Mouse (Mus musculus) mesoderm, embryonic 11.5 days (tissue): Measurements from ENCODE around the gene Rnf141.

Experiments used
- DNase-seq: peaks from one replicate; pipeline ENCODE4 v3.0.0-alpha.2; 2012; ENCODE audit warnings: low read depth, low spot score

Gene Rnf141

GRCm38 (mm10) chr7:110843916-110844874, at the start of gene Rnf141:
Rnf141 (minus strand) TSS chr7:110844457.
- peak; percentile 94 for DNase-seq

- DNase-seq = no peak
Observed at GRCm38 (mm10) chr7:110891501-110891986, 47.3 kb upstream of the Rnf141 start.

- DNase-seq = no peak
Observed at GRCm38 (mm10) chr7:110881746-110882333, 37.6 kb upstream of the Rnf141 start.

DNA sequence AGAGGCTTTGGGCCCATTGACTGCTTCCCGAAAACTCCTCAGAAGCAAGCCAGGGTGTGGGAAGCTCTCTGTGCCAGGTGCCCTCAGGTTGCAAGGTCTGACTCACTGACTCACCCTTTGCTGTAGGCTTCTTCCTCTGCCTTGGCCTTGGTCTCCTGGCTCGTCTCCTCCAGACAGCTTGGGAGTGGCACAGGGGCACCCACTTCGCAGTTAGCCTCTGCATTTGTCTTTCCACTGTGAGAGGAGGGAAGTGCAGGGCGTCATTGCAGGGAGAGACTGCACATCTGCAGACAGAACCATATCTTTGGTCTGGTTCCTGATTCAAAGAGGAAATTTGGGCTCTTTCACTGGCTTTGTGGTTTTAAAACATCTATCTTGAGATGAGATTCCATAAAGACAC, 33.8 kb upstream of the Rnf141 start:
- no peak for DNase-seq

DNA sequence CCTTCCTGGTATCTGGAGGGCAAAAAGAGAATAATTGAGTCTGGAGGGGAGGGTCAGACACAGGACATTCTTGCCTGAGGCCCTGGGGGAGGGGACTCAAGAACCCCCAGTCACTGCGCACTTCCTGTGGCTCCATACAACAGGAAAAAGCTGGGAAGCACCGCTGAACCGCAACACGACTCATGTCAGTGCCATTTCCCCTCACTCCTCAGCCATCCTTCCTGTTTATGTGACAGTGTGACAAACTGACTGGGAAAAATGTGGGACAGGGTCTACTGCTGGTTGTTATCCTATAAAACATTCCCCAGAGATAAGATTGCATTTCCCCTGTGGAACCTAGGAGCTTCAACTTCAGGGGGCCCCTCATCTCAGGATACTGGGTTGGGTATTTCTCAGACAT, 32.7 kb upstream of the Rnf141 start:
- no peak for DNase-seq

DNA sequence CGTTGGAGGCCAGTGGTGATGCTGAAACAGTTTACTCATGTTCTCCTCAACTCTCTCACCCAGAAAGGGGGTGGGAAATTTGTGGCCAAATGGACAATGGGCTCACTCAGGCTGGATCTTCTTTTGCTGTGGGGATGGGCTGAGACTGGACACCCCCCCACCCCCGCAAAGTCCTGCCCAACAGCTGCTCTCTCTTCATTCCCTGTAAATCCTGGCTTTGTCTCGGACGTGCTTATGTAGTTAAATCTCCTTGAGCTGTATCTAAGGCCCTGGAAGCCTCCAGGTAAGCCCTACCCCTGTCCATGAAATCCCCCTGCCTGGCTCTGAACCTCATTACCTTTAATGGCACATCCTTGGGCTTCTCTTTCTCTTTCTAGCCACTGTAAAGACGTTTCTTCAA, 24.6 kb upstream of the Rnf141 start:
- DNase-seq = no peak

- DNase-seq = no peak
Observed at GRCm38 (mm10) chr7:110867116-110867515, 22.9 kb upstream of the Rnf141 start.

DNA sequence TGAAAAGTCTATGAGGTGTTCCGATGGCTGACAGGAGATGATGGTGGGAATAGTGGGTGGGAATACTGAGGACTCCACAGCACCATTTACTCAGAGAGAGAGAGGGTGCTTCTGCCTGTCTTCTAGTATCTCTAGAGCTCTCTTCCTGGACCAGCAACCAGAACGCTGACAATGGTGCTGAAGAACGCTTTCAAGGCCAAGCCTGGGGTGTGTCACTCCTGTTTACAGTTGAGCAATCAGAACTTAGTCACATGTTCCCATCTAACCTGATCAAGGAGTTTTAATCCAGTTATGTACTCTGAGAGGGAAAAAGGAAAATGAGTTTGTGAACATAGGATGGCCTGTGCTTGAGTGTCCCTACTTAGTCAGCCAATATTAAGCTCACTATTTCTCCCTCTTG, 21.8 kb upstream of the Rnf141 start:
- DNase-seq = no peak

GRCm38 (mm10) chr7:110865570-110865969, 21.3 kb upstream of the Rnf141 start:
- no peak for DNase-seq

DNA sequence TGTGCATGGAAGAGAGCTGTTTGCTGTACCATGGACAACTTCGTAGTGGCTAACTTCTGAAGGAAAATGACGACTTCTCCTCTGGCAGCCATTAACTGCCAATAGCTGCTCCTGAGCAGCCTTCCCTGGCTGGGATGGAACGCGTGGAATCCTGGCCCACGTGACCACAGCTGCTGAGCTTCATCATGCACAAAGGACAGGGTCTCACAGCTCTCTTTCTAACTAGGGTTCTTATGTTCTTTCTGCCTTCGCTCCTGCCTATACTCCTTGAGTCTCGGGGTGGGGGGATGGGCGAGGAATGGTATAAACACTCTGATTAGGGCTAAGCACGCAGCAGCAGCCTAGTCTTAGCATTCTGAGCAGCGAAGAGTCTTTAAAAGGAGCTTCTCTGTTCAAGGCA, 20.8 kb upstream of the Rnf141 start:
- peak; percentile 39 for DNase-seq

DNA sequence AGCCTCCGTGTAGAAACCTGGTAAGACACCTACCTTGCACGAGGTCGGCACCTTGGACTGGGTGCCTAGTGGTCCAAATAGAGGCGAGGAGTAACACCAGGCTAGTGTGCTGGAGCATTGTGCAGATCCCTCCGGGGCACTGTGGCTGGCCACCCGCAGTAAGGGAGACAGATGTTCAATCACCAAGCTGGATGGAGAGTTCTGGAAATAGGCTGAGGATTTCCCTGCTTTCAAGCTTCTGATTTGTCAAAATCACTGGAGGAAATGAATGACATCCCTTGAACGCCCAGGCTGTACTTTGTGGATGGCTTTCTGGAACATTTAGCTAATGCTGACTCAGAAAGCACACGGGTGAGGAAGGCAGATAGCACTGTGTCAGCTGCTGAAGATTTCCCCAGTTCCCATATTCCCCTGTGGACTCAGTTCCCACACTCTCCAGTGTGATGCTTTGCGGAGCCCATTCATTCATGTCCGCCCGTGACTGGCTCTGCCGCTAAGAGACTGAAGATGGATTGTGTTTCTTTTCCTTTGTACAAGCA, 18.6 kb upstream of the Rnf141 start, which contains the start of gene Lyve1:
TSS of gene Lyve1 (minus strand) at position 489 of the 539 bp plus-strand sequence.
- no peak for DNase-seq

GRCm38 (mm10) chr7:110860129-110860528, 15.9 kb upstream of the Rnf141 start:
- no peak for DNase-seq

DNA sequence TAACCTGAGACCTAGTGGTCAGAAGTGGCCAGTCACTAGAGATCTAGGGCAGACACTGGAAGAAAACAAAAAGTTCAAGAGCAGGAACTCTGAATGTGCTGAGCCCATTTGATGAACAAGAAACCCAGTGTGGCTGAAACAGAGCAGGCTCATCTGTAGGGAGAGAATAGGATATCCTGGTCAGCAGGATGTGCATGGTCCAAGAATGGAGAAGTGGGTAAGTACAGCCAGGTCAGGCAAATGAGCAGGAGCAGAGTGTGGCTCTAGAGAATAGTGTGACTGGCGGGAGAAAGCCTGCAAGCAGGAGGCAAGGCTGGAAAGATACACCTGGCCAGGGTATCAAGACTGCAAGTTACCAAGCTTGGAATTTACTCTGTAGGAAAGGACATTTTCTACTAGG, 11.3 kb upstream of the Rnf141 start:
- DNase-seq = no peak

DNA sequence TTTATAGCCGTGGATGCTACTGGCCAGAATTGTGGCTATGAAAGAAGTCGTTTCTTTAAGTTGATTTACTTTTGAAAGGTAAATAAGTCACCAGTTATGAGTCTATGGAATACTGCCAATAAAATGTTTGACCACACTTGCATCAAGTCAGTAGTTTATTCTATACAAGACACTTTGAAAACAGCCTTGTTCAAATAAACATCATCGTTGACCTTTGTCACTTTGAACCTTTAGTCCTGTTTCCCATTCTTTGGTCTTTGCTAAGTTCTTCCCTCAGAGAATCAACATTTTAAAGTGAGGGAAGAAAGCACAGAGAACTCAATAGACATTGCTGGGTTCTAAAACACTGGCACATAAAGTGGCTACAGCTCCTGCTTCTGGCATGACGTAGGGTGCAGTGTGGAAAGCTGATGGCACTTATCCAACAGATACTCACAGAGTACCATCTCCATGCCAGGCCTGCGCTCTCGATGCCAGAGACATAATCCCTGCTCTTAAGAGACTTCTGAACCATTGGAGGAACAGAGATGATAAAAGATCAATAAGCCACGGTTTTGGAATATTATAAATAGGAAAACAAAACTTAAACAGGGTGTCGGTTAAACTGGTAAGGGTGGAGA, 10.8 kb upstream of the Rnf141 start:
- no peak for DNase-seq

DNA sequence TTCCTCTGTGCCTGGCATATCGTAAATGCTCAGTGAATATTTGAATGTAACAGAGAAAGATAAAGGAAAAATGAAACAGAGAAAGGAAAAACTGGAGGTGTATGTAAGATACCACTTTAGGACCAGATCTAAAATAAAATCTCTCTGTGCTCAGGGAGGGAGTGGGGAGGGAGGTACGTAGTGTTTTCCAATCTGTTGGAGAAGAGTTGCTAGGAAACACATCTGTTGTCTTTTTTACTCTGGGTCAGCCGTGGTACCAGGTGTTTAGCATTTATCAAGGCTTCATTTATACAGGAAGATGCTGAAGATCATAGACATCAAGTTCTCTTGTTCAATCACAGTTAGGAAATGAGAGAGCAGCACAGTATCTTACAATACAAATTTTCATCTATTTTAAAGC, 10.3 kb upstream of the Rnf141 start:
- no peak for DNase-seq

GRCm38 (mm10) chr7:110853611-110854010, 9.4 kb upstream of the Rnf141 start:
- no peak for DNase-seq

- no peak for DNase-seq
Observed at GRCm38 (mm10) chr7:110851541-110852203, 7.4 kb upstream of the Rnf141 start.

- no peak for DNase-seq
Observed at GRCm38 (mm10) chr7:110848371-110848770, 4.1 kb upstream of the Rnf141 start.

DNA sequence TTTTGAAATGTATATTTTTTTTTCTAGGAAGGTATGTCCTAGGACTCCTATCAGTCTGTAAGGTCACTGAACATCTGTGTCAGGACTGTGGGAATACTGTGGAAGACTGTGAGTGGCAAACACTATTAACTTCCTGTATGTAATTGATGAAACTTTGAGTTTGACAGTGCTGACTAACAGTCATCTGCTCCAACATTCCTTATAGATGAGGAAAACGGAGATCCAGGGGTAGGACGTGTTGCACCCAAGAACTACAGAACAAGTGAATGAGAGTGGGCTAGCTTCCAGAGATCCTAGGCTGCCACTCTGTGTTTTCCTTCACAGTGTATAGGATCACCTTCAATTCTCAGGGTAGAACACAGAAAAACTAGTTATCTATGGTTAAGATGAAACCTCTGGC, 3.1 kb upstream of the Rnf141 start:
- no peak for DNase-seq

GRCm38 (mm10) chr7:110840332-110840731, 3.9 kb downstream of the Rnf141 start:
- no peak for DNase-seq

- no peak for DNase-seq
Observed at GRCm38 (mm10) chr7:110834522-110834921, 9.7 kb downstream of the Rnf141 start.

DNA sequence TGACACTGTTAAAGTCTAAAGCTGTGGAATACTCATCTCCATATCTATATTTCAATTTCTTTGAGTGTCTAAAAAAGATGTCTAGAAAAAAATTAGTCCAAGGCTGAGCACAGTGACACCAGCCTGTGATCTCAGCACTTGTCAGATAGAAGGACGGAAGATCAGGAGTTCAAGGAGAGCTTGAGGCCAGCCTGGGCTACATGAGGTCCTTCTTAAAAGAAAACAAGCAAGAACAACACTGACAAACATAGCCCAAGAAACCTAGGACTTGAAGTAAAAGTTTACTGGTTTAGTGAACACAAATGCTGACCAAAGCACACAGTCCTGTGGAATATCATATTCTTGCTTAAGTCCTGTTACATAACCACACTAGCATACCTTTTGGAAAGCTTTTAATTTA, 10.2 kb downstream of the Rnf141 start:
- no peak for DNase-seq
